Mouse (Mus musculus) gastrocnemius, postnatal 25 days (tissue): ENCODE data around the gene Blzf1. TPM values are rescaled to one million over a fixed set of nuclear protein-coding genes. Genes with fewer than 3 reads are reported as not detected.

ENCODE experiments used
- total RNA-seq, 2 experiments: library from RNA; stranded (reverse); gene quantifications; 1 replicate in 1 of 2; 2 replicates in 1 of 2; pipeline ENCODE4 v1.2.3; 2021

Blzf1 gene
- total RNA-seq, 2 experiments from 2014 or later = 22.7 to 23.6 TPM

Other genes starting within 250 kb of the Blzf1 start
- gene Sell, start 245.5 kb downstream of the Blzf1 start, total RNA-seq = under 1 TPM; 0.08 to 0.15 TPM
- 1 to 10 TPM in 1 of 2 experiments, under 1 TPM in 1; 0.36 to 1.8 TPM for gene Selp, start 192.2 kb downstream of the Blzf1 start, total RNA-seq
- under 1 TPM; 0.05 to 0.19 TPM for gene F5, start 155.7 kb downstream of the Blzf1 start, total RNA-seq
- 1 to 10 TPM; 3.3 to 4.0 TPM for gene Slc19a2, start 58.4 kb downstream of the Blzf1 start, total RNA-seq
- 1 to 10 TPM; 6.3 to 8.2 TPM for gene Ccdc181, start 31.9 kb downstream of the Blzf1 start, total RNA-seq
- 1 to 10 TPM; 1.6 to 1.8 TPM for gene Nme7, start 3.4 kb downstream of the Blzf1 start, total RNA-seq
- gene Atp1b1, start 150.9 kb upstream of the Blzf1 start, total RNA-seq = 100 to 1,000 TPM; 178 to 308 TPM